Mouse (Mus musculus) gastrocnemius, postnatal 10 days (tissue): Measurements from ENCODE around the gene Chac1. TPM values are rescaled to one million over a fixed set of nuclear protein-coding genes. Genes with fewer than 3 reads are reported as not detected.

ENCODE experiments used
- DNase-seq: peaks from one replicate; pipeline ENCODE4 v3.0.0; 2021; ENCODE audit warnings: mixed read lengths
- long read RNA-seq, 2 experiments: library from polyadenylated mRNA; stranded (forward); transcript quantifications; one replicate each; pipeline ENCODE4 v2.0.0; 2021
- total RNA-seq, 2 experiments: library from RNA; stranded (reverse); gene quantifications; 2 replicates each; pipeline ENCODE4 v1.2.3; 2021

The Chac1 gene
- 10 to 100 TPM in 1 of 2 experiments, 1 to 10 TPM in 1; 7.0 to 18.8 TPM for total RNA-seq
- long read RNA-seq, experiment 1, partial matches to known transcripts, result 0 of 2 reads
- long read RNA-seq, experiment 1, other reads (novel, unspliced or antisense), result 0 of 2 reads
- long read RNA-seq, experiment 2, transcript Chac1-201 (3 exons, 1,637 nt), result major isoform, 21 of 22 reads
- long read RNA-seq, experiment 2, partial matches to known transcripts, result 0 of 22 reads
- long read RNA-seq, experiment 2, other reads (novel, unspliced or antisense), result 1 of 22 reads

DNA sequence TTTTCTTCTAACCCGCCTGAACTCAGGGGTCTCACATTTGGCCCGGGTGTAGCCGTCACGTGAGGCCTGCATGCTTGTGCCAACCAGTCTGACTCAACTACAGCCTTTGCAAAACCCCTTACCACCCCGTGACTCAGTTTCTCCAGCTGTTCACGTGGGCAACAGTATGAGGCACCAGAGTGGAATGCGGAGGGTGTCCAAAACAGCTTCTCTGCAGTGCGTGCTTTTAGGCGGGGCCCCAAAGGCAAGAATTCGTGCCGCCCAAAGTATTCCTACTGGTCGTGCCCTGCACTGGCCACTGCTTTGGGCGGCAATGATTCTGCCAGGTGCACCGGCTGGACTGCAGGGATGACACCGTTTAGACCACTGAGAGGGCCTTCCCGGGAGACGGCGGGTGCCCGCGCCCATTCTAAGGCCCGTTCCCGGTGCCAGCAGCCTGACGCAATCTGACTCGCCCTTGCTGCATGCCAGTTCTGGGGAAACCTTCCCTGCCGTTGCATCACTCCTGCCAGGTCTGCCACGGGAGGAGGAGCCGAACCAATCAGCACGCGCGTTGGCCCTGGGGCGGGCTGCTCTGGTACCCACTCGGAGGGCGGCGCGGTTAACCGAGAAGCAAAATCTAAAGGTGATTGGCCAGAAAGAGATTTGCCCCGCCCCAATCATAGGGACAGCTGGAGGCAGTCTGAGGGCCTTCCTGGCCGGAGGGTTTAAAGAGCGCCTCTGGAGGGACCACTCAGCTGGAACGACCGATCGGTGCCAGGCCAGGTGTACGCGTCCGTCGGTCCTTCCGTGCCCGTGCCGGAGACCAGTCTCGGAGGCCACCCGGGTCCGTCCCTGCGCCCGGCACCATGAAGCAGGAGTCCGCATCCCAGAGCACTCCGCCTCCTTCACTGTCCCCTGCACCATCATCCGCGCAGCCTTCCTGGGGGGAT is at the start of gene Chac1:
Gene Chac1, plus strand, starts transcription at position 675 of the 932 bp plus-strand sequence.
- peak; percentile 74 for DNase-seq

DNA sequence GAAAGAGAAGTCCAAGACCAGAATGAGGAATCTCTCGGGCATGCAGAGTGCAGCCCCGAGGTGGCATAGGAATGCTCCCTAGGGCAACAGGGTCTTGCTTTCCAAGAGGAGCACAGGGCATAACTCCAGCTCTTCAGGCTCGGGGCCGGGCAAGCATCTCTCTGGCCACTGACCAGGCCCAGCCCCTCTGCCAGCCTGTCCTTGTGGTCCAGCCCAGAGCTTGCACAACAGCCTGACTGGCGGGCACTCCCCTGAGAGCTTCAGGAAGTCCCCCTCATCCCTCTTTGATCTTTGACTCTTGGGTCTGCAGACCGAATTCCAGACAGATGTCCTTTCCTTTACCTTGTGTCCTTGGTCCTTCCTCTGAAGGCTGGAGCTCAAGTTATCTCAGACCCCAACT is 48.2 kb upstream of the Chac1 start:
- no peak for DNase-seq

DNA sequence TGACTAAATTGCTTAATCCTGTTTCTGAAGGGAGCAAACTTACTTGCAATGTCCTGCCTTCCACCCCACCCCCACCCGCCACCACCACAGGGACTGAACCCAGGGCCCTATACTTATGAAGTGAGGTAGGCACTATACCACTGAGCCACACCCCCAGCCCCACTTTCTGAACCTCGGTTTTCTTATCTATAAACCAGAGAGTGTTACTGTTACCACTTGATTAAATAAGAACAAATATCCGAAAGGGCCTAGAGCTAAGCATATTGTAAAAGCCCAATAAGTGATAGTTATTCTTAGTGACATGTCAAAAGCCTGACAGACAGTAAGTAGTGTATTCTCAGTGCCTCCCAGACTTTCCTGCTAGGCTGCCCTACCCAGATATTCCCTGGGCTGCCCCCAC is 46.6 kb upstream of the Chac1 start:
- DNase-seq, result no peak

DNA sequence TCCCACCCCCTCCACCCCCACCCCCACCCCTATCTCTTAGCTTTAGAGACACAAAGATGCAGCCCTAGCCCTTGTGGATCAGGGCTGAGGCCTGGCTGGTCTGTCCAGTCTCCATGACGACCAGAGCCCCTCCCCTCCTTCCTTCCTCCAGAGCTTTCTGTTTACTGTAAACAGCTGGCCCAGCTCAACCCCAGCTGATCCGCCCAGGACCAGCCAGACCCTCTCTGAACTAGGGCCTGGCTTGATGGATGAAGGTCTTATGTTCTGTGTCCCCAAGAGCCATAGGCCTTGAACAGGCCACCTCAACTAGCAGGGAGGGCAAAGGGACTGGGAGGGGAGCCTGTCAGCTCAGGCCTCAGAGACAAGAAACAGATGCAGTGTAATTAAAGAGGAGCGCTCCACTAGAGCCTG is 46.2 kb upstream of the Chac1 start:
- no peak for DNase-seq

DNA sequence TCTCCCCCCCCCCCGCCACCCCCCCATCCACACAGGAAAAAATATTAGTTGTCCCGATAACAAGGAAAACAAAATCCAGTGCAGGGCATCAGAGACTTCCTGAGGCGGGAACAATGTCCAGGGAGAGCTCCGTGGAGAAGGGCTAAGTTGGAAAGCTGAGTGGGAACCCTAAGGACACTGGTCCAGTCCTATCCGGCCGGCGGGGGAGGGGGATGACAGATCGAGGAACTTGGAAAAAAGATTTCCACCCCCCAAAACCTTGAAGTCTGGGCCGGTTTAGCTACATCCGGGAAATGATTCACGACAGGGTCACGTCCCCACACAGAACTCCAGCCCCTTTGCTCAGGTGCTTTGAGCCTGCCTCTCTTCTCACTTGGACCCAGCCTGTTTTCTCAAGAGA is 39.5 kb upstream of the Chac1 start:
- DNase-seq, result no peak

DNA sequence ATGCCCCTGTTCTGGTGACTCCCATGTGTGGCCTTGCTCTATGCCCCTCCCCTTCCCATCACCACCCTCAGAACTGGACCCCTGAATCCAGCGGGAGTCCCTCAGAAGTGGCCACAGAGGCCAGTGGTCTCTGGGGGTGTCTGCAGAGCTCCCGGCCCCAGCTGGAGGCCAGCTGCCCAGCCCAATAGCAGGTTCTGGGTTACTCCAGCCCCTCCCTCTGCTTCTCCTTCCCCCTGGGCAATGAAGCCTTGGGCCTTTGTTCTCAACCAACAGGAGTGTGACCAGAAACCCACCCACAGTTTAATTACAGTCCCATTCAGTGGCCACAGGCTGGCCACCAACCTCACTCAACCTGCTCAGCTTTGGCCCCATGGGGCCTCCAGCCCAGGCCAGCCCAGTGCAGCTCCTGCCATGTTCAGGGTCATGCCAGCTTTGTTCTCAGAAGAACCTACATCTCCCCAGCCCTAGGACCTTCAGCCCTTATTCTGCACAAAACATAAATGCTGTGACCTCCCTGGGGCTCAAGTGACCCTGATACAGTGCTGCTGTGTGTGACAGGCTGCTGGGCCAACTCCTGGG is 38.6 kb upstream of the Chac1 start:
- no peak for DNase-seq

DNA sequence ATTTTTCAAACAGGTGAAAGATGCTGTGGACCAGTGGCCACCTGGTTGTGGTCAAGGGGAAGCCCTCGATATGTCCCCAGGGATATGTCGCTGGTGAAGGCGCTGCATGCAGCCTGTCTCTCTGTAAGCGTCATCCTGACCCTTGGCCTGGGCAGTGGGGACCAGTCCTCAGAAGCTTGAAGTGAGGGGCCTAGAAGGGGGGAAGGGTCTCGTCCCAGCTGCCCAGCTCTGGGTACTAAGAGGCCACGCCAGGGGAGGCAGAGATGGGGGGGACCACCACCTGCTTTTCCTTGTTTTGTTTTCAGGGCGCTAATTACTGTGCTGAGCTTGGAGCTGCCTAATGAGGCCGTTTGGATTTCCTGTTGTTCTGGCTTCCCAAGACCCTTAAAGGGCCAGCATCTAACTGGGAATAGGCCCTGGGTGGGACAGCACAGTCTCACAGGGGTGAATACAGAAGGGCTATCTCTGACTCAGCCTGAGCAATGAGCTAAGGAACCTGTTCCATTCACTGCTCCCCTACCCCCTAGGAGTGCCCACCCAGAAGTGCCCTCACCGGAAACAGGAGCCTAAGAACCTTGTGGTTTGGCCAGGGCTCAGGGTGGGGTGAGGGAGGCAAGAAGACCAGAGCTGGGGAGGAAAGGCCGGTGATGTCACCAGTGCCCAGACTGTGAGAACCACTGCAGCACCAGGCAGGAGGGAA is 37.1 kb upstream of the Chac1 start:
- DNase-seq, result no peak

DNA sequence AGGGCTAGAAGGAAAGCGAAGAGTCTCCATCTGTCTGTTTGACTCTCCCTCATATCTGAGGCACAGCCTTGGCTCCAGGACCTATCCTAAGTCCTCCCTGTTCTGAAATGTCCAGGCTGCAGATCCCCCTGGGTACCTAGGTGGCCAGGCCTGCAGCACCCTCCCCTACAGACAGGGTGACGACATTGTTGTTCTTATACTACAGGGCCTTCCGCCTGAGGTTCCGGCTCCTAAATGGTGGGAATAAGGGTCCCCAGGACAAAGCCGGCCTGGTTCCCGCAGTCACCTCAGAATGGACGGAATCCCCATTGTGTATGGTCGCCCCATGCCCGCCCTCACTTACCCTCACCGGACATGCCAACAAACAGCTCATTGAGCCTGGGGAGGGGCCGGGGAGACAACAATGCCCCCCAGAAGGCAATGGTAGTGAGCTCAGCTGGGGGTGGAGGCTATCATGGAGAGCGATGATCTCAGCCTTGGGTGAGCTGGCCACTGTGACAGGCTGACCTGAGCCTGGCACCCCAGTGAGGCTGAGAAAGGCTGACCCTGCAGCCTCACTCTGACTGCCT is 36.2 kb upstream of the Chac1 start:
- DNase-seq, result no peak

DNA sequence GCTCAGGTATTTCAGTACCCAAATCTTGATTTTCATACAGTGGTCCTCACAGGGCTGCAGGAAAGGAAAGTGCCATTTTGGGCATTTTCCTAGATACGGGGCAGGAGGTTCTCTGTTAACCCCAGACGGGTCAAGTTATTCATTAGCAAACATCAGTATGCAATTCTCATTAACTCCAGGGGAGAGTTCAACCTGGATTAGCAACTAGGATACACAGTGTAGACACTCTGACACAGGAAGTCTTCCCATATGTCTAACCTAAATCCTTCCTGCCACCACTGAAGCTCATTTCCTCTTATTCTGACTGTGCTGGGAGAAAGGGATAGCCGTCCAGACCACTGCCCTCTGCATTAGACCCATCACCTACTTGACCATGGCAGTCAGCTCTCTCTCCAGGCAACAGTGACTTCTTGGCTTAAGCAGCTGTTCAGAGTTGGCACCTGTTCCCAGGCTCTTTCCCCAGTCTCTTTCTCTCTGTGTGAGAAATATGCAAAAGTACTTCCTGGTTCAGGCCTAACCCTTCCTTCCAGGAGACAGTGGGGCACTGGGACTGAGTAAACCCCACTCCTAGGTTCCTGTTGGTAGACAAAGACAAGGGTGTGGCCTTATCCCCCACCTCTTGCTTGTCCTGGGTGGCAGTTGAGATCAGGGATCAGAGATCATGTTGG is 32.9 kb upstream of the Chac1 start:
- DNase-seq, result no peak

DNA sequence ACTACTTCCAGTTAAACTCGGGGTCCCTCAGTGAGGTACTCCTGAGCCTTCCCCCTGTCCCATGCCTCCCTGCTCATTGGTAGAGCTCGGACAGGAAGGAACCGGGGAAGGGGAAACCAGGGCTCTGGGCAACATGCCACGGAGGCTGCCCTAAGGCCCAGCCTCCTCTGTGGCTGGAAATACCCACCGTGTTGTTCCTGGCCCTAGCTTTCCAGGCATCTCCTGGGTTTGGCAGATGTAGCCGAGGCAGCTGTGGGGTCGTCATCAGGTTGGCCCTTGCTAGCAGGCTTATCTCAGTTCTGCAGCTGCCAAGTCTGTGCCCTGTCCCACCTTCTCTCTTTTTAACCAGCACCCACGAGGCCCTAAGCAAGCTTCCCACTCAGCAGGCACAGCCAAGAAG is 30.5 kb upstream of the Chac1 start:
- DNase-seq, result no peak

DNA sequence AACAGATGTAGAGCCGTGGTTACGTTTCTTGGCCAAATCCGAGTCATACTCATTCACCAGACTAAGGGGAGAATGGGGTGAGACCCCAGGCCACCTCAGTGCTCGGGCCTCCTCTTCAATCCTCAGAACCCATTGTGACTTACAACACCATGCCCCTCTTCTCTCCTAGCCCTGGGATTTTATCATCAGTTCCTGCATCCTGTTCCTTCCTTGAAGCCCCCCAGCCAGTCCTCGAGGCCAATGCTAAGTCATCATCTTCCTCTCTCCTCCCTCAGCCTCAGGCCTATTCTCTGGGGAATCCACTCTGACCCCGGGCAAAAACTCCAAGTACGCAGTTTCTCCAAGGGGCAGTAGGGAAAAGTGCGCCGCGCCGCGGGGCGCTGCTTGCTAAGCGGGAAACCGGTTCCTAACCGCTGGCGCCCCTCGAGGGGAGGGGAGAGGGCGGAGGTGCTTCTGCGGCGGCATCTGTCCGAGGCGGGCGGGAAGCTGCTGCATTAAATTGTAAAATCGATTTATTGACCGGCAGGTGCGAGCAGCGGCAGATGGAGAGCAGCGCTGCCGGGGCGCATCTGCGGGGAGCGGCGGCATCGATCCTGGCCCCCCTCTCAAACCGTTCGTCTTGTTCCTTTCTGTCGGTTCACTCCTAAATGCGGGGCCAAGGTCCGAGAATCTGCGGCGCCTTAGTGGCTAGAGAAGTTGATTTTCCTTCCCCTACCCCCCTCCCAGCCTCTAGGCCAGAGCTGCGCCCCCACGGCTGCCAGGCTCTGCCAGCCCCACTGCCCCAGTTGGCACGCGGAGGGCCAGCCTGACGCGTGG is 29.1 kb upstream of the Chac1 start:
- DNase-seq, result no peak

DNA sequence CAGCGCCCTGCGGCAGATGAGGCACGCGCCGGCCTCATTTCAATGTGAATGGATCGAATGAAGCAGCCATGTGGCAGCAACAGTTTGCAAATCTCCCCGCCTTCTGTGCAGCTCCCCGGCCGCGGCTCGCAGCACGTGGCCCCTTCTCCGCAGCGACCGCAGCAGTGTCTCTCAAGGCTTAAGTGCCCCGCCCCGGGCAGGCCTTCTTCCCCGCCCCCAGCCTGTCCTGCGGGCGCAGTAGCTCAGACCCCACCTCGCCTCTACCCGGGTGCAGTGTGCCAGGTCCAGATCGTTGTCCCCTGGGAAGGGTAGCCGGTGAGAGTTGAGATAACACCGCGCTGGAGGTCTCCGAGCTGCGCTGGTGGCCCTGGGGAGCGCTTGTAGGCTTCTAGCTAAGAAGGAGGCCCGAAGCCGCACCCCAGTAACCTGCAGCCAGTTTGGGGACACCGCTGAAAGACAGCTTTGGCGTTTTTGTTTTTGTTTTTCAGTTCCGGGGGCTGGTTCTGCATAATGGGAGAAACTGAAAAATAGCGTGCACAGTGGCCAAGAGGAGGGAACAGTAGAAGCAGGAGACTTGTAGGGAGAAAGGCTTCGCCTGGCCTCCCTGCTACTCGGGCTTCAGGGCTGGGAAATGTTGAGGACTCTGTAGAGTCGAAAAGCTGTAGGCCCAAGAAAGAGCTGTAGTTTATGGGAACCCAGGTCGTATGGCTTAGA is 28.3 kb upstream of the Chac1 start:
- no peak for DNase-seq

DNA sequence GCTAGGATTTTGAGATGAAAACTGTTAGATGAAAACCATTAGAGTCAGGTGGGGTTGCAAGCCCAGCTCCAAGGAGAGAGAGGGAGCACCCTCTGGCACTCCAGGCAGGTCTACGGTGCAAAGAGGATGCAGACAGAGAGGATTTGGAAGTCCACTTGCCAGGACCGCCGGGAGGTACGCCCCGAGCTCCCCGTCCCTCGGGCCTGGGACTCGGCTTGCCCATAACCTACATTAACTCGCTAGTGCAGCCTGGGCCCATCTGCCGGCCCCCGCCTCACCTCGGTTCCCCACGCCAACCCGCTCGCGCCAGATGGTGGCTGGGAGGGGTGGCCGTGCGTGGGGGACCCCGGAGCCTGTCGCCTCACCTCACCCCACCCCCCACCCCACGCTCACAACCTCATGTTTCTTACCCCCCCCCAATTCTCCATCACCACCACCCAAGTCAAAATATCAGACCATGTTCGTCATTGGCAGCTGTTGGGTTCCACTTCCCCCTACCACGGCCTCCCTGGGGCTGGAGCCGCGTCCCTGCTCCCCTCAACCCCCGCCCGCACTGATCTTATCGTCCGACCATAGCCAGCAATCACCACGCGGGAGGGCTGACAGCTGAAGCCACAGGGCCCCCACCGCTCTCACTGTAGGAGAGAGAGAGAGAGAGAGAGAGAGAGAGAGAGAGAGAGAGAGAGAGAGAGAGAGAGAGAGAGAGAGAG is 27.0 kb upstream of the Chac1 start:
- no peak for DNase-seq

DNA sequence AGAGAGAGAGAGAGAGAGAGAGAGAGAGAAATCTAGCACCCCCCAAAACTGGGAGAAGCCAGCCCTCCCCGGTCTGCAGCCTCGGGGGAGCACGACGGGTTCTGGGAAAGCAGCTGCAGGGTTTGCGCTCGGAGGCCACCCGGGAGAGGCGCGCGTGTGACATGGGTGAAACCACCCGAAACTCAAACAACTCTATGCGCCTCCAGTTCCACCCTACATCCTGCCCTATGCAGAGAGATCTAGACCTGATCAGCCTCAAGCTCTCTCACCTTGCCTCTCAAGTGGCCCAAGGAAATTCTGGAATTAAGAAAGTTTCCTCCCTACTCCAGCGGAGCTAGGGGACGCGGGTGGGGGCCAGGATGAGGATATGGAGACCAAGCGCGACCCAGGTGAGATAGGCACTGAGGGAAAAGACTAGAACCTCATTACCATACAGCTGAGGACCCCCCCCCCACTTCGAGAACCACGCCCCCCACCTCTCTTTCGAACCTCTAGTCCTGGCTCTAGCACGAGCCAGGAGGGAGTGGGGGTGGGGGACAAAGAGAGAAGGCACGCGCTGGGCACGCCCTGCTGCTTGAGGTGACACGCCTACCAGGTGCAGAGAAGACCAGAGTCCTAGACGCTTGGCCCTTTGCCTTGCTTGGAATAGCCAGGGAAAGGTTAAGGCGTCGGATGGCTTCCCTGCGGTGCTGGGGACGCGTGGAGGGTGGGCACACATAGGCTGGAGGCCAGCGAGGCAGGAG is 26.3 kb upstream of the Chac1 start:
- DNase-seq, result no peak

DNA sequence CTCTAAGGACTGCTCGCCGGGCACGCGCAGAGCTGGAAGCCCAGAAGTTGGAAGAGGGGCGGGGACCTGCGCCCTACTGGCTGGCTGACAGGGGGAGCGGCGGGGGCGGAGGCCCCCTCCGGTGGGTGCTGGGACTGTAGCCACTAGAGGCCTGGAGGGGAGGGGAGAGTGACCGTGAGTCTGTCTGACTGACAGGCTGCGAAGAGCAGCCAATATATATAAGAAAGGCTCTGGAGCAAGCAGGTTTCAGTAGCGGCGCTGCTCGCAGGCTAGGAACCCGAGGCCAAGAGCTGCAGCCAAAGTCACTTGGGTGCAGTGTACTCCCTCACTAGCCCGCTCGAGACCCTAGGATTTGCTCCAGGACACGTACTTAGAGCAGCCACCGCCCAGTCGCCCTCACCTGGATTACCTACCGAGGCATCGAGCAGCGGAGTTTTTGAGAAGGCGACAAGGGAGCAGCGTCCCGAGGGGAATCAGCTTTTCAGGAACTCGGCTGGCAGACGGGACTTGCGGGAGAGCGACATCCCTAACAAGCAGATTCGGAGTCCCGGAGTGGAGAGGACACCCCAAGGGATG is 25.4 kb upstream of the Chac1 start, which contains the start of gene Dll4:
Gene Dll4, plus strand, starts transcription at position 217 of the 576 bp plus-strand sequence.
- DNase-seq, result peak; percentile 44

DNA sequence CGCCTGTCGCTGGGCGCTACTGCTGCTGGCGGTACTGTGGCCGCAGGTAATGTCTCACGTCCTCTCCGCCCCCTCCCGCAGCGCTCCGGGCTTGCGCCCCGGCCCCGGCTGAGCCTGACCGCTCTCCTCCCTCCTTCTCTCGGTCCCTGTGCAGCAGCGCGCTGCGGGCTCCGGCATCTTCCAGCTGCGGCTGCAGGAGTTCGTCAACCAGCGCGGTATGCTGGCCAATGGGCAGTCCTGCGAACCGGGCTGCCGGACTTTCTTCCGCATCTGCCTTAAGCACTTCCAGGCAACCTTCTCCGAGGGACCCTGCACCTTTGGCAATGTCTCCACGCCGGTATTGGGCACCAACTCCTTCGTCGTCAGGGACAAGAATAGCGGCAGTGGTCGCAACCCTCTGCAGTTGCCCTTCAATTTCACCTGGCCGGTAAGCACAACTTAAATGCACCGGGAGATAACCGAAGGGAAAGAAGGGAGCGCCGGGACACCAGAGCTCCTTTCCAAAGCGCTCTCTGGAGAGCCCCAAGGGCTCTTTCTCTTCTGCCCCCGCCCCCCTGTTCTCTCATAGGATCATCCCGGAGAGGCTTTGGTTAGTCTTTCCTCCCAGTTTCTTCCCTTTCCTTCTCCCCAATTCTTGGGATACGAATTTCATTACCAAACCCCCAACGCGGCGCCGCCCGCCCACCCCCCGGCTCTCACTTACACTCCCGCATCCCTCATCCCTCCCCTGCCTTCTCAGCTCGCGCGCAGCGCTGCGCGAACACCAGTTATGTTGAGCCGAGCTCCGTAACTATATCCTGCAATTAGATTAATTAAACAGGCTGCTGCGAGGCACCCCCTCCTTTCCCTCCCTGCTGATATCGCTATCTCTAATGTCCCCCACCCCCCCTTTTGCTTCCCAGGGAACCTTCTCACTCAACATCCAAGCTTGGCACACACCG is 24.6 kb upstream of the Chac1 start:
- no peak for DNase-seq

DNA sequence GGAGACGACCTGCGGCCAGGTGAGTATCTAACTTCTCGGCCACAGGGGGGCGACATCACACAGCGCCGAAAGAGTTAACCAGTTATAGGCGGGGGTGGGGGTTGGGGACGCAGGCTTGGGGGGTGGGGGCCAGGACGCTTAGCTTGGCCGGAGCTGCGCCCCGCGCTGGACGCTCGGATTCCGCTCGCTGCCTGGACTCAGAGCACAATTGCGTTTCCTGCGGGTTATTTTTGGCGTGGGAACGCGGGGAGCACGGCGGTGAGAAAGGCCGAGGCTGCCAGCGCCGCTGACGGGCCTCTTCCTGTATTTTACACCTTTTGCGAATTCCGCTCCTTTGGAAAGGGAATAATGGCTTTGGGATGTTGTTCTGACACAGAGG is 23.9 kb upstream of the Chac1 start:
- DNase-seq, result peak; percentile 45
